Mouse (Mus musculus) kidney, embryonic 14.5 days (tissue): ENCODE measurements at regions not wholly inside any gene's neighbourhood (a gene's known extent, or its start where the extent isn't known, plus 50 kb on each side); places are given as distances from the start of the nearest gene placed in this dataset.

ENCODE experiments used
- ATAC-seq: fragments of 200-750 bp; cut with Nextera tagmentation; 2 replicates; pipeline ENCODE4 v1.8.0; 2017; ENCODE audit warnings: moderate number of reproducible peaks, mild to moderate bottlenecking, moderate TSS enrichment, moderate library complexity; ENCODE audit not compliant: low FRiP score, low TSS enrichment
- H3K27ac ChIP-seq: fragments of 300-500 bp; sonication (generic); 2 replicates; pipeline ENCODE4 v1.5.1; 2014; ENCODE audit warnings: low read depth, mild to moderate bottlenecking, low read length, moderate library complexity, mixed read lengths
- H3K27me3 ChIP-seq: fragments of 300-500 bp; sonication (generic); 2 replicates; pipeline ENCODE4 v1.6.1; 2014; ENCODE audit warnings: mild to moderate bottlenecking, low read length; ENCODE audit not compliant: control insufficient read depth, insufficient read depth
- H3K36me3 ChIP-seq: fragments of 300-500 bp; sonication (generic); 2 replicates; pipeline ENCODE4 v1.6.1; 2014; ENCODE audit warnings: low read length, mixed read lengths; ENCODE audit not compliant: control insufficient read depth, insufficient read depth
- H3K4me1 ChIP-seq: fragments of 300-500 bp; sonication (generic); 2 replicates; pipeline ENCODE4 v1.6.1; 2014; ENCODE audit warnings: low read length, mixed read lengths; ENCODE audit not compliant: control insufficient read depth, insufficient read depth
- H3K4me2 ChIP-seq: fragments of 300-500 bp; sonication (generic); replicated peaks from 2 replicates; pipeline ENCODE4 v1.6.1; 2014; ENCODE audit warnings: low read depth, mild to moderate bottlenecking, low read length
- H3K4me3 ChIP-seq: fragments of 300-500 bp; sonication (generic); 2 replicates; pipeline ENCODE4 v1.5.1; 2014; ENCODE audit warnings: mild to moderate bottlenecking, low read length
- H3K9ac ChIP-seq: fragments of 300-500 bp; sonication (generic); 2 replicates; pipeline ENCODE4 v1.6.1; 2014; ENCODE audit warnings: low read depth, mild to moderate bottlenecking, low read length, moderate library complexity
- H3K9me3 ChIP-seq: fragments of 300-500 bp; sonication (generic); 2 replicates; pipeline ENCODE4 v1.6.1; 2016; ENCODE audit warnings: low read length; ENCODE audit not compliant: control insufficient read depth
- WGBS: fragments of 180-500 bp; shearing (Covaris S2); extraction: QIAGEN DNeasy Blood & Tissue Kit; methylation state at CpG from one replicate; pipeline ENCODE4 v1.1.7; 2014; 5-methylcytosine and 5-hydroxymethylcytosine counted together

DNA sequence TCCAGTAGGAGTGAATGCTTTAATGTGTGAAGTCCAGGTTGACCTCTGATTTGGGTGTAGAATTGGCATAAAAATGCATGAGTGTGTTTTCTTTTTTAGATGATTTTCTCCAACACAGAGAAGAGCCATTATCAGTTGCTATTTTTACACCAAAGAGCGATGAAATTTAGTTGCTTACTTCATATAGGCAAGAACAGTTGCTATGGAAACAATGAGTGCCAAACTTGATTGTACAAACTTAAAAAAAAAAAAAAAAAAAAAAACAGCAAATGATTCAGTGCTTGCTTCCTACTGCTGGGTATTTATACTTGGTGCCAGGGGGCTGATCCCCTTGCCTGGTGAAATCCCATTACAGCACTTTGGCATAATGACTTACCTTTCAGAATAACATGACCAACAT is 268.0 kb downstream of the Sec23a start:
- no peak overlapping the region for H3K4me3 ChIP-seq
- H3K4me2 ChIP-seq, result no peak overlapping the region
- H3K9ac ChIP-seq, result no peak overlapping the region
- no peaks in the 10 kb centered on the region for H3K36me3 ChIP-seq
- no peaks in the 10 kb centered on the region for H3K9me3 ChIP-seq
- H3K27me3 ChIP-seq, result no peaks in the 10 kb centered on the region
- 92% methylated on average over 1 of the region's 1 CpGs for WGBS
- H3K4me1 ChIP-seq, result no peaks in the 10 kb centered on the region
- no peak overlapping the region for H3K27ac ChIP-seq
- no peak for ATAC-seq

DNA sequence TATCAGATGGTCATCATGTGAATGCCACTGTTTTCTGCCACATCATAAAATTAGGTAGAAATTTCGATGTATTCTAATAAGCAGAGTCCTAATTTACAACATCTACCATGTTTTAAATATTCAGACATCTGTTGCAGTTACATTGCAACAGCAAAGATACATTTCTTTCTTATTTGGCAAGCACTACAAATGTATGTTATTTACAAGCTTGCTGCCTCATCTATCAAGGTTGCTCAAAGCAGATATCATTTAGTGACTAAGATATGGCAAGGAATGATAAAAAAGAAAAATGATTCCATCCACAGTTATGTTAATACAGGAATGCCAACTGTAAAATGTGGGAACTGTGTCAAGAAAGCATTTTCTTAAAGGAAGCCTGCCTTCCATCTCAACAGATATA is 283.7 kb downstream of the Sec23a start:
- Histone ChIP-seq H3K27me3 (no peaks in the 10 kb centered on the region), H3K9me3 (no peaks in the 10 kb centered on the region), H3K4me3 (no peak overlapping the region), H3K36me3 (no peaks in the 10 kb centered on the region), H3K4me1 (no peaks in the 10 kb centered on the region), H3K4me2 (no peak overlapping the region), H3K27ac (no peak overlapping the region), H3K9ac (no peak overlapping the region)
- 58% methylated on average over 1 of the region's 1 CpGs for WGBS
- no peak for ATAC-seq

DNA sequence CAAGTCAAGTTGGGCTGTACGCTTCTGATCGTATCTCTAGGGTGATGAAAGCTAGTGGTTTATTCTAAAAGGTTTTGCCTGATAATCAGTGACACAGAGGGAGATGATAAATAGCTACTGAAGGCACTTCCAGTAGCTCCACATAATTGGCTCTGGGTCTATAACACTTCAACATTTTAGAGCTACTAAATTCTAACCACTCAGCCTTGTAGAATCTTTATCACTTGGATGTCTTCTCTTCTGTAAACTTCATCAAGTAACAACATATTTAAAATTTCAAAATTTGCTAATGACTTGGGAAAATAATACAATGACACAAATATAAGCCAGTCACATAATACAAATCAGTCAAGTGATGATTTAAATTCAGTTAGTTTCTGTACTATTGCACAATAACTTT is 284.3 kb downstream of the Sec23a start:
- no peak for ATAC-seq

DNA sequence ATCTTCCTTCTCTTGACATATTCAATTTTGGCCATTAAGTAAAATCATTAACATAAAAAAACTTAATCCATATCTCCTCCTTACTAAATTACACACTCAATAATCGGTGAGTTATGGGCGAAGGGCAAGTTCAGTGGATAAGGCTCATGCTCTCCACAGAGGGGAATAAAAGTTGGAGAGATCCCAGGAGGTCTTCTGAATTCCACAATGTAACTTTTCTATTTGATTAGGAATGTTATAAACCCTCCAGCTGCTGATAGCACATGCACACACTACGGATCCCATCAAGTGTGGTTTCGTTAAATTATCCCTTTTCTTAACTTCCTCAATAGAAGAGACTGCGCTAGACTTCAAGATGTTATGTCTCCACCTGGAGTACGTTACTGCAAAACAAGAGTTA is 293.9 kb downstream of the Sec23a start:
- no peak overlapping the region for H3K4me3 ChIP-seq
- H3K4me1 ChIP-seq, result no peaks in the 10 kb centered on the region
- WGBS, result 81% methylated on average over 6 of the region's 6 CpGs
- no peak overlapping the region for H3K27ac ChIP-seq
- no peaks in the 10 kb centered on the region for H3K9me3 ChIP-seq
- H3K4me2 ChIP-seq, result no peak overlapping the region
- no peaks in the 10 kb centered on the region for H3K36me3 ChIP-seq
- ATAC-seq, result no peak
- no peak overlapping the region for H3K9ac ChIP-seq
- H3K27me3 ChIP-seq, result no peaks in the 10 kb centered on the region

More for the DNA sequence above, 284.3 kb downstream of the Sec23a start:
- no peak overlapping the region for H3K4me2 ChIP-seq
- no peak overlapping the region for H3K27ac ChIP-seq
- 86% methylated on average over 2 of the region's 2 CpGs for WGBS
- no peak overlapping the region for H3K9ac ChIP-seq
- no peaks in the 10 kb centered on the region for H3K4me1 ChIP-seq
- H3K27me3 ChIP-seq, result no peaks in the 10 kb centered on the region
- no peaks in the 10 kb centered on the region for H3K9me3 ChIP-seq
- H3K4me3 ChIP-seq, result no peak overlapping the region
- no peaks in the 10 kb centered on the region for H3K36me3 ChIP-seq

DNA sequence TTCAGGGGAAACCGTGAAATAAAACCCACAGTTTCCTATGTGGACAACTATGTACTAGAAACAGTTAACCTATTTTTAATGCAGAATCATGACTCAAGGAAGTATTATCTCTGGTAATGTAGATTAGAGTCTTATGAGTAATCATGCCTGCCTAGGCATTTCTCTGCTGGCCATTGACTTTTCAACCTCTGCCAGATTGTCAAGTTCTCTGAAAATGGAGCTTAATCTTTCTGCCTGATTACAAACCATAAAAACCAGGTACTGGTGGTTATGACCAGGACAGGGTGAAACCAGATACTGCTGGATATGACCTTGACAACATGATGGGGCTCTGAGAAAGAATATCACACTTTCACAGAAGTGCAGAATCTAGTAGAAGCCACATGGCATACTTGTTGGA is 297.6 kb downstream of the Sec23a start:
- Histone ChIP-seq H3K4me1 (no peaks in the 10 kb centered on the region), H3K9me3 (no peaks in the 10 kb centered on the region), H3K27ac (no peak overlapping the region), H3K9ac (no peak overlapping the region), H3K4me3 (no peak overlapping the region), H3K27me3 (no peaks in the 10 kb centered on the region), H3K4me2 (no peak overlapping the region), H3K36me3 (no peaks in the 10 kb centered on the region)
- WGBS, result 86% methylated on average over 1 of the region's 1 CpGs
- no peak for ATAC-seq

DNA sequence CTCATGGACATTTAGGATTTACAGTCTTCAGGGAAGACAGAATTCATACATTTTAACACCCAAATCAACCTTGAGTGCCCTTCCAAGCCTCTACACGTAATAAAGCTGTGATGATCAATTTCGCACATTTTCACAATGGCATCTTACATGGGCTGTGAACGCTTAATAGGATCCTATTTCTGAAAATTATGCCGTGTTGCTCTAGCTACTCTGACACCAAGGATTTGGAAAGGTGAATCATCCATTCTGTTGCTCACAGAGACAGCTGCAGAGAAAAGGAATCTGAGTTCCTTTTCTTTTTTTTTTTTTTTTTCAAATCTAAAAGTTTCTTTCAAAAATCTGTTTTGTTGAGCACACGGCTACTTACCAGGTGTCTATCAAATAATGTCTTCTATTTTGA is 316.1 kb downstream of the Sec23a start:
- WGBS, result 84% methylated on average over 5 of the region's 5 CpGs
- Histone ChIP-seq H3K9ac (no peak overlapping the region), H3K9me3 (no peaks in the 10 kb centered on the region), H3K4me1 (no peaks in the 10 kb centered on the region), H3K4me3 (no peak overlapping the region), H3K27ac (no peak overlapping the region), H3K36me3 (no peaks in the 10 kb centered on the region), H3K4me2 (no peak overlapping the region), H3K27me3 (no peaks in the 10 kb centered on the region)
- ATAC-seq, result no peak

DNA sequence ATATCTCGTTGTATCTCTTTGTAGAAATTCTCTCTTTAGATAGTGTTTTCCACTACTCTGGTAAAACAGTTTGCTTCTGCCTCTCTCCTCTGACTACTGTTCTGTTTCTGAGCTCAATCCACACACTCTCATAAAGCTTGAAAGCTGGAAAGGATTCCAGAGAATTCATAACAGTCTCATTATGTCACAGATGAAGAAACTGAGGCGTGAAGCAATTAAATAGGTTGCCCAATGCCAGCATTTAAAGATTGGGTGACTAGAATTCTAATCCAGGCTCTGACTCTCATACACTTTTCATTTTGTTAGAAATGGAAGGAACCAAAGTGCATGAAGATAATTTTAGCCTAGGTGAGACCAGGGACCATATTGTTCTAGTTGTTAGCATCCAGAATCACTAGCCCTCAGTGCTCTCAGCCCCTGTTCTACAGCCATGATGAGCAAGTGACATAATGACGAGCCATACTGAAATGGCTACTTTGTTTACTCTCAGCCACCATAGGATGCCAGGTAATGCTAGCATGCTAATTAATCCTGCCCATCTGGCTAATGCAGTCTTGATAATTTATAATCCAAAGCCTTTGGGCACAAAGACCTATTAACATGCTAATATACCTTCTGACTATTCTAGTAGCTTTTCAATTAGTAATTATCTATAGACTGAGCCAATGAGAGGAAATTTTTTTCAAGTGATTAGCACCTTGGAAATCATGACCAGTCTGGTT is 341.7 kb downstream of the Sec23a start:
- H3K4me1 ChIP-seq, result no peaks in the 10 kb centered on the region
- no peak overlapping the region for H3K4me3 ChIP-seq
- no peak for ATAC-seq
- H3K27ac ChIP-seq, result no peak overlapping the region
- no peaks in the 10 kb centered on the region for H3K27me3 ChIP-seq
- no peak overlapping the region for H3K4me2 ChIP-seq
- H3K9ac ChIP-seq, result no peak overlapping the region
- 89% methylated on average over 3 of the region's 3 CpGs for WGBS
- H3K36me3 ChIP-seq, result no peaks in the 10 kb centered on the region
- no peaks in the 10 kb centered on the region for H3K9me3 ChIP-seq

DNA sequence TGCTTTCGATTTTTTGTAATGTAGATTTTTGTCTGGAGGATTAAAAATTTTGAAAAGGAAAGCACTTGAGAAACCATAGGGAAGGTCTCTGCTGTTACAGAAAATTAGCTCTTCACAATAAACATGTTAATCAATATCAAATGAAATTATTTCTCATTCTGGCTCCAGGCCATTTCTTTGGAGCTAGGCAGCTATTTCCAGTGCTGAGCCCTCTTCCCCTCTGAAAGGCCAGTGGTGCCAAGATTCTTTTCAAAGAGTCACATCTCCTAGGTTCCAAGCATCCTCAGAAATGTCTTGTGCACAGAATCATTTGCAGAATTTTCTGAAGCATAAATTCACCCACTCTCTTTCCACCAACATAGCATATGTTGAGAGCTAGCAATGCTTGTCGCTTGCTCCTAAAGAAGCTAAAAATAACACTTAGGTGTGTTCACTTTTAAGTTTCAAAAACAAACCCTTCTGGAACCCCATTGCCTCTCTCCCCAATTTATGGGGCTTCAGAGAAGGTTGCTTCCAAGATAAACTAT is 357.2 kb downstream of the Sec23a start:
- Histone ChIP-seq H3K36me3 (no peaks in the 10 kb centered on the region), H3K4me2 (no peak overlapping the region), H3K4me1 (no peaks in the 10 kb centered on the region), H3K9me3 (no peaks in the 10 kb centered on the region), H3K9ac (no peak overlapping the region), H3K4me3 (no peak overlapping the region), H3K27ac (no peak overlapping the region), H3K27me3 (no peaks in the 10 kb centered on the region)
- 92% methylated on average over 2 of the region's 2 CpGs for WGBS
- no peak for ATAC-seq

DNA sequence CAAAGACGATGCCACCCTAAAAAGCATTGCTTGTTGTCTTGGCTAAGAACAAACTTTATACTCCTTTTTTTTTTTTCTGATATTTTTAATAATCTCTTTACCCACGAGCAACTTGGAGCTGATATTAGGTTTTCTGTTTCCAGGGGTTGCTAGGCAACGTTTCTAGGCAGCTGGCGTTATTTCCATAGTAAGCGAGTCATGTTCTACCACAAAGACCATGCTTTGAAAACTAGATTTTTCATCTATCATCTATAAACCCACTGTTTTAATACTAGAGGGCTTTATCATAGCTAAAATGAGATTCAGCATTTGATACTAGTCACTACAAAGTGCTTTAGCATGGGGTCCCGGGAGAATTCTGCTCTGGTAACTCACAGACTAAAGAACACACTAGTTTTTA is 358.1 kb downstream of the Sec23a start:
- ATAC-seq, result no peak
- H3K36me3 ChIP-seq, result no peaks in the 10 kb centered on the region
- WGBS, result 81% methylated on average over 6 of the region's 6 CpGs
- no peak overlapping the region for H3K4me2 ChIP-seq
- no peak overlapping the region for H3K4me3 ChIP-seq
- H3K27ac ChIP-seq, result no peak overlapping the region
- H3K4me1 ChIP-seq, result no peaks in the 10 kb centered on the region
- no peaks in the 10 kb centered on the region for H3K27me3 ChIP-seq
- H3K9ac ChIP-seq, result no peak overlapping the region
- H3K9me3 ChIP-seq, result no peaks in the 10 kb centered on the region
